Mouse (Mus musculus): ENCODE measurements at regions not wholly inside any gene's neighbourhood (a gene's known extent, or its start where the extent isn't known, plus 50 kb on each side); places are given as distances from the start of the nearest gene placed in this dataset.

DNA sequence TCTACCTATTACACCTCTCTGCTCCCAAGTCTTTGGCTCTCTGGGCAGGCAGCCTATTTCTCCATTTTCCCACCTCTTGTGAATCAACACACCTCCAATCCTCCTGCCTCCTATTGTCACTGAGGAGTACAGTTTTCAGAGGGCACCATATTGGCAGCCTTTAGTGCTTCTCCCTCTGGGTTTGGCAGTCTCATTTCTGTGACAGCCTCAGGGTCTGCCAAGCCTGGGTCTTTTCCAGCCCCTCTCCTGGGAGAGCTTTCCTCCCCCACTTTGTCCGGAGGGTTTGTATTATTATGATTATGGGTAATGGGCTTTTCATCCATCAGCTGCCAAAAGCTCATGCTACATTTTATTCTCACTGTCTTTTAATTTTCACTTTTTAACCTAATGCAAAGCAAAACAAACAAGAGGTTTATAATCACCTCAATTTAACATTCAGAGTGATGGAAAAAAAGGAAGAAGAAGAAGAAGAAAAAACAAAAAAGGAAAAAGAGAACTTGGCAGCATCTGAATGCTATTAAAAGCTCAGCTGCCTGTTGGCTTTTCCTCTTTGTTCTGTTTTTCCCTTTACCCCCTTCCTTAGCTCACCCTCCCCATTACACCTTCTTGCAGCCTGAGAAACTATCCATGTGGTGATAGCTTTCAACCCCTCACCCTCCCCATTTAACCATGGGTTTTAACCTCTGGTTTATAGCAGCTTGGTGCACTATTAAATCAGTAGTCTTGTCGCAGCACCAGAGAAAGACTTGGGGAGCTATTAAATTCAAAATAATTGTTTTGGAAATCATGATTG is 790.5 kb upstream of the Cdh8 start:
- ATAC-seq (replicated peaks in 1 of 2; ENCODE audit: insufficient read depth in 1 of 2, low FRiP score in 2 of 2, low TSS enrichment in 1 of 2, low read depth in 1 of 2, poor library complexity in 2 of 2, severe bottlenecking in 2 of 2) = no peak

DNA sequence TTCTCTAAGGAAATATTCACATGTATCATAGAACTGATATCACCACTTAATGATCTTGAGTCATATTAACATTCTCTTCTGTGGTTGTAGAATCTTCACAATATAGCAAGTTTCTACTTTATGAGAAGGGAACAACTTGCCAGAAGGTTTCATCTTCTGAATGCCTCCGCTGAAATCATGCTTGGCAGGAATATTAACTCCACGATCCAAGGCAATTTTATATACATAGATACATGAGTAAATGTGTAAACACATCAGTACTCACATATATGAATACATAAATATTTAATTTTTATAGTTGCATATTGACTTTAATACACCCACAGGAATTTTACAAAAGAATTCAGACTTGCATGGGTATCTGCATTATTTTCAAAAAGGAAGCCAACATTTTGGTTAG is 777.0 kb upstream of the Cdh8 start:
- no peak for ATAC-seq (replicated peaks in 1 of 2; ENCODE audit: insufficient read depth in 1 of 2, low FRiP score in 2 of 2, low TSS enrichment in 1 of 2, low read depth in 1 of 2, poor library complexity in 2 of 2, severe bottlenecking in 2 of 2)

DNA sequence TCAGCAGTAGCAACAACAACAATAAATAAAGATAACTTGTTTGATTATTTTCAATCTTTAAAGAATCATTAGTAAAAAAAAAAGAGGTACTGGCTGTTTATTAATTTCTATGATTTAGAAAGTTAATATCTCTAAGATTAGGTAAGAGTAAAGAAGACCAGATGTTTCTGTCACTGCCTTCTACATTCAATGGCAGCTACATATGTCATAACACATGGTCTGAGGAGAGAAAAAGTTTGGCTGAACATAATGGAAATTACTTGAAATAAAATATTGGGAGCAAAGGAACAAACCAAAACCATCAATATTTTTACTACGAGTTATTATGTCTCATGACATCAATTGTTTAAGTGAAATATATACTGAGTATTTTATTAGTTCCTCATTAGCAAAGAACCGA is 774.4 kb upstream of the Cdh8 start:
- no peak for ATAC-seq (replicated peaks in 1 of 2; ENCODE audit: insufficient read depth in 1 of 2, low FRiP score in 2 of 2, low TSS enrichment in 1 of 2, low read depth in 1 of 2, poor library complexity in 2 of 2, severe bottlenecking in 2 of 2)

DNA sequence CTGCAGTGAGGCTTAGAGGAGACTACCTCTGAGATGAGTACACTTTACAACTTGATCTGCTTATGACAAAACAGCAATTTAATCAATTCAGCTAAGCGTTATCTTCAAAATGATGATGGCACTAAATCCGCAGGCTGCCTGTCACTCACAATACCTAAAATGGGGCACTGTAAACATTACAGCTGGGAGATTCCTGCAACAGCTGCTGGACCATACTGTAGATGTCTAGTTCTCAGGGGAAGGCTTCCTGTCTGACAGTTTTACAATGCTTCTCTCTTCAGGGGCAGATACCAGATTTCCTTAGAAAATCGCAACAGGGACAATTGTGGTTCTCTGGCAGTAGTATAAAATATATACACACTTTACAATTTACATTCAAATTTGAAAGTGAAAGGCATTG is 771.7 kb upstream of the Cdh8 start:
- ATAC-seq (replicated peaks in 1 of 2; ENCODE audit: insufficient read depth in 1 of 2, low FRiP score in 2 of 2, low TSS enrichment in 1 of 2, low read depth in 1 of 2, poor library complexity in 2 of 2, severe bottlenecking in 2 of 2) = no peak

DNA sequence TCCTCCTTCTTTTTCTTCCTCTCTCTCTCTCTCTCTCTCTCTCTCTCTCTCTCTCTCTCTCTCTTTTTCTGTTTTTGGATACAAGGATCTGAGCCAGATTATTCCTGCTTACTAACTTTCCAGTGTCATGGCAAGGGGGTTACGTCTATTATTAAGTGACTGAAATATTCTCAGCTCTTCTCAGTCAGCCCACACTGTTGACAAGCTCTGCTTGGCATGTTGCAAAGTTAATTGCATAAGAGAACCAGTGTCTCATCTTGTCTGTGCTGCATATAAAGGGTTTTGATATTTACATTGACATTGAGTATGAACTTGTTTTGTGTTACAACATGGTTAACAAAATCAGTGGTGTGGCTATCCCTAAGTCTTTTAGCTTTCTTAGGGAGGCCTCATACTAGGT is 760.2 kb upstream of the Cdh8 start:
- ATAC-seq (replicated peaks in 1 of 2; ENCODE audit: insufficient read depth in 1 of 2, low FRiP score in 2 of 2, low TSS enrichment in 1 of 2, low read depth in 1 of 2, poor library complexity in 2 of 2, severe bottlenecking in 2 of 2) = no peak

DNA sequence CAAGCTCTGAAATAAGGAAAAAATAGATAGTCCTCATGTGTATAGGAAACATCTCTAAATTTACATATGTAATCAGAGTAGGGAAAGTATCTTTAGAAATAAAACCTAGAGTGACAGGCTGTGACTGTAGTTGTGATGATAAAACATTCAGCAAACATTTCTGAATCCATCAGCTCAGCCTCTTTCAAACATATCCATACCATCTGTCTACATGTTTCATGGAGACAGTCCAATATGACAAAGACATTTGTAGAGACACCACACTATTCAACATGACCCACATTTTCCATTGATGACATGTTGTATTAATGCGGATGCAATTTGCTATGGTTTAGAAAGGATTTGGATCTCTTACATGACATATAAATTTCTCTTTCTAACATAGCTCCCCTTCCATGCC is 729.1 kb upstream of the Cdh8 start:
- ATAC-seq (replicated peaks in 1 of 2; ENCODE audit: insufficient read depth in 1 of 2, low FRiP score in 2 of 2, low TSS enrichment in 1 of 2, low read depth in 1 of 2, poor library complexity in 2 of 2, severe bottlenecking in 2 of 2) = no peak

DNA sequence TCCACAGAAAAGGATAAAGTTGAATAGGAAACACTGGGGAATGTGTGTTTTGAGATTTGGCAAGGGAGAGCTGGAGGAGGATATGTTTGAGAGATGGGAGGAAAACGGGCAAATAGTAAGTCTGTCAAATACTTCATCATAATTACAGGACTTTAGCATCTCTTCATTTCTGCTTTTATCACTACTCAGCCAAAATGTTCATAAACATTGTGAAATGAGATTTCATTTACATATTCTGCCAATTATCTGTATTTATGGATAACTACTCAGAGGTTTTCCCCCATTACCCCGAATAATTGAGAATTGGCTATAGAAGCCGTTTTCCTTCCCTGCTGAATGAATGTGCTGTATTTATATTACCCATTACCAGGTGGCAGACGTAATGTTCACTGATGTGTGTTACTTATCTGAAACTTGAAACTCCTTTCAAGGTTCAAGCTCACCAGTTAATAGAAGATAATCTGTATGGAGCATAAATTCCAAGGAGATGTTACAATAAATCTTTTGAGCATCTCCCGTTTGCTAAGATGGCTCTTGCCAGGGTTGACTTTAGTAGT is 727.9 kb upstream of the Cdh8 start:
- no peak for ATAC-seq (replicated peaks in 1 of 2; ENCODE audit: insufficient read depth in 1 of 2, low FRiP score in 2 of 2, low TSS enrichment in 1 of 2, low read depth in 1 of 2, poor library complexity in 2 of 2, severe bottlenecking in 2 of 2)

DNA sequence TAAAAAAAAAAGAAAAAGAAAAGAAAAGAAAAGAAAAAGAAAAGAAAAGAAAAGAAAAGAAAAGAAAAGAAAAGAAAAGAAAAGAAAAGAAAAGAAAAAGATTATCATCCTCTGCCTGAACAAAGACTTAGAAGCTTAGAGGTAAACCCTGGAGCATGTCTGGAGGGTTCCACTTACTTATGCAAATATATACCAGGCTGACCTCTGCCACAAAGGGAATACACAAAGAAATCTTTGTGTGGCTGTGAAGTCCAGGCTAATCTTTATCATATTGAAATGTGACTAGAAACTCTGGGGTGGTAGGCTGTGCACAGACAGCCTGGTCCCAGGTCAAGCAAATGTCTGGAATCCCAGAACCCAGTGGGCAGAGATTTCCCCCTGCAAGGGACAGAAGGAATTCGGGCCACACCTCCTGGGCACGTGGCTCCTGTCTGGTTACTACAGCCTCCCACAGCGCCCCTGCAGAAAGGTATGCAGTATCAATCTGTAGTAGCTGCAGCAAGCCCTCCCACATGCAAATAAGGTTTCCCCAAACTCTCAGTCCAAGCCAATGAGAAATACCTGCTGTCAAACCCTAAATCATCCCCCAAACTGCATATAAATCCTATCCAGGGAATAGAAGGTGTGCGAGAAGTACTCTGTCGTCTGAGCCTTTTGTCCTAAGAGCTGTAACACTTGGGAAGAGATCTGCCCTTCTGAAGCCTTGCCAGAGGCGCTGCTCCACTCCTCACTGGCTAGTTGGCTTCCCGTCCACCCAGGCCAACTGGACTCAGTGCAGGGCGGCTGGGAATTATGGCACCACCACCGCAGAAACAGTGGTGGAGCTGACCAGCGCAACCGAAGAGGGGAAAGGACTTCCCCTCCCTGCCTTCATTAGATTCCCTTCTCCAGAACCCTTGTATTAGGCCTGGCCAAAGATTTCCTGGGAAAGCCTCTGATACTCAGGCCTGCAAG is 688.4 kb upstream of the Cdh8 start:
- ATAC-seq (replicated peaks in 1 of 2; ENCODE audit: insufficient read depth in 1 of 2, low FRiP score in 2 of 2, low TSS enrichment in 1 of 2, low read depth in 1 of 2, poor library complexity in 2 of 2, severe bottlenecking in 2 of 2) = no peak

DNA sequence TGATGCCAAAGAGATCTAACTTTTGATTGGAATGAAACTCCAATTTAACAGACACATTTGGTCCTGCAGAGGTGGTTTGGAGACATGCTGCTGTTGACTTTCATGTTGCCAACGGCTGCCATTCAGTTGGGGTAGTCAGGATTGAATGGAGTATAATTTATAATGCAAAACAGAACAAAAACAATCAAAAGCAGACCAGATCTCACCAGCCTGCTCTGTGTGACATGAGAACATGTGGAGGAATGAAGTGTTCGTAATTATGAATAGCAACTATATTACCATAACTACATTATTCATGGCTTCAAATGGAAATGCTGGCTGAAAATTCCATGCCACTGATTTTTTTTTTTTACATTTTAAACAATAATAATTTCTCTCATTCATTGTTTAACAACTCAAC is 685.7 kb upstream of the Cdh8 start:
- ATAC-seq (replicated peaks in 1 of 2; ENCODE audit: insufficient read depth in 1 of 2, low FRiP score in 2 of 2, low TSS enrichment in 1 of 2, low read depth in 1 of 2, poor library complexity in 2 of 2, severe bottlenecking in 2 of 2) = no peak

DNA sequence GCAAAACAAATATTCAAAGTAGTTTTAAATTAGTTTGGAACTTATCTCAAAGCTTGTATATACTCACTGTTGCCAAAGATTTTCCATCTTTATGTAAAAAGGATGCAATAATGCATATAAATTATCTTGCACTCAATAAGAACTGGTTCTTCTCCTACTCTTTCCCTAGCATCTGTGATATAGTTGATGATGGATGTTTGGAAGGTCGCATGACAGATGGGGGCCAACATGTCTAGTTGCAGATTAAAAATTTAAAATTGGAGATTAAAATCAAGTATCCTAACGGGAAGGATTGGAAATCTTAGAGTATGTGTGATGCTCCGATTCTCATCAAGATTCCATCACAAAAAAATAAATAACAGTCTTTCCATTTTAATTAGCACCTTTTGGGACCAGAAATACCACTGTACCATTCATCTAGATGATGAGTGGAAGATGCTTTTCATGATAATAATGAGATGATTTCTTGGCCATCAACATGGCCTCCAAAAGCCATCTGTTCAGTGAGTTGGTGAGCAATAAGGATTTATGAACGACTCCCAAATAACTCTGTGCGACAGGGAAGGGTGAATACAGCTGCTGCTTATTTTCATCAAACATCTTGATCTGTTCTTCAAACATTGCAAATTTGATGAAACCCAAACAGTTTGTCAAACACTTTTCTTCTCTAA is 655.9 kb upstream of the Cdh8 start:
- no peak for ATAC-seq (replicated peaks in 1 of 2; ENCODE audit: insufficient read depth in 1 of 2, low FRiP score in 2 of 2, low TSS enrichment in 1 of 2, low read depth in 1 of 2, poor library complexity in 2 of 2, severe bottlenecking in 2 of 2)

DNA sequence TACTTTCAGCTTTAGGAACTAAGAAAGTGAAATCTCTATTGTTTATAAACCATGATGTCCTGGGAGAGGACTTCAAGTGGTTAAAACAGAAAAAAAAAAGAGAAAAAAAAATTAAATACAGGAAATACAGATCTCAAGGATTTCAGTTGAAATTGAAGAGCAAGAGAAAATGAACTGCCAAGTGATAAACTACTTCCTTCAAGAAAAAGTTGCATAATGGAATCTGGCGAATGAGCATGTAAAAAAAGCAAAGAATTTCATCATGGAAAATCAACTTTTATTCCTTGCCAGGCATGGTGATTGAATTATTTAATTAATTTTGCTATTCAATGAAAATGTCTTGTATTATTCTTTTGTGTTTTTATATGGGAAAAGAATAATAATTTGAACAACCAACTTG is 653.5 kb upstream of the Cdh8 start:
- ATAC-seq (replicated peaks in 1 of 2; ENCODE audit: insufficient read depth in 1 of 2, low FRiP score in 2 of 2, low TSS enrichment in 1 of 2, low read depth in 1 of 2, poor library complexity in 2 of 2, severe bottlenecking in 2 of 2) = no peak

DNA sequence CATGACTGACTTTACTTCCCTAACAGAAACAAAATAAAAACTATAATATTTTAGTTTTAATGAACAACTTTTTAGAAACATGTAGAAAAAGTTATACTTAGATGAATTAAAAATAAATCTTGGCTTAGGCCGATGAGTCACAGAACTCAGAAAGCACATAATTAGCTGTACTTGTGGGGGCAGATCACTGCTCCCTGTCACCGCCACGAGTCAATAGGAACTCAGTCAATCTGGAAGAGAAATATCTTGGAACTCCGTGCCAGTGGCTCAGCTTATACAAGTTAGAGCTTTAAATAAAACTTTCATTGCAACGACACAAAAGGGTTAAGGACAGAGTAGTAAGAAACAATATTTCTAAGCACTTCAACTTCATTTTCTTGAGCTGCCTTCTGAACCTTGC is 622.7 kb upstream of the Cdh8 start:
- no peak for ATAC-seq (replicated peaks in 1 of 2; ENCODE audit: insufficient read depth in 1 of 2, low FRiP score in 2 of 2, low TSS enrichment in 1 of 2, low read depth in 1 of 2, poor library complexity in 2 of 2, severe bottlenecking in 2 of 2)

DNA sequence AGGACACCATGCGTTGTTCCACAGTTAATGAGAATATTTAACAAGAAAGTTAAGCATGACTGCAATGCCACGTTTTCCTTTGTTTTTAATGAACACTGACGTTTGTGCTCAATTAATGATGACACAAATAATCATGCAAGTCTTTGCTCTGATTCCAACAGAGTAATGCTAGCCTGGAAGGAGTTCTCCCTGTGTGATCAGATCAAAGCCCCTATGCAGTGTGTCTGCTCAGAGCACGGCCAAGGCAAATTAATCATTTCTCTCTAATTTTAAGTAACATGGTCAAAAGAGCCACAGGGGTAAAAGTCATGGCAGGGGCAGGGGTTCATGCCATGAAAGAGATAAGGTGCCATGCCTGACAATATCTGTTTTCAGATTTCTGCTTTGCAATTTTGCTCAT is 618.2 kb upstream of the Cdh8 start:
- ATAC-seq (replicated peaks in 1 of 2; ENCODE audit: insufficient read depth in 1 of 2, low FRiP score in 2 of 2, low TSS enrichment in 1 of 2, low read depth in 1 of 2, poor library complexity in 2 of 2, severe bottlenecking in 2 of 2) = no peak

DNA sequence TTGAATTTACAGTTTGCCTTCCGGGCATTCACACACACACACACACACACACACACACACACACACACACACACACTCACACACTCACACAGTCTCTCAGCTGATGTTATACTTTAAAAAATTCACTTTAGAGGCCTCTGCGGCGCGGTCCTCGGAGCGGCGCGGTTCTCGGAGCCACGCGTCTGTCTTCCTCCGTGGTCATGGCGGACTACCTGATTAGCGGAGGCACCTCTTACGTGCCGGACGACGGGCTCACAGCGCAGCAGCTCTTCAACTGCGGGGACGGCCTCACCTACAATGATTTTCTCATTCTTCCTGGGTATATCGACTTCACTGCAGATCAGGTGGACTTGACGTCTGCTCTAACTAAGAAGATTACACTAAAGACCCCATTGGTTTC is 614.1 kb upstream of the Cdh8 start:
- ATAC-seq (replicated peaks in 1 of 2; ENCODE audit: insufficient read depth in 1 of 2, low FRiP score in 2 of 2, low TSS enrichment in 1 of 2, low read depth in 1 of 2, poor library complexity in 2 of 2, severe bottlenecking in 2 of 2) = peak; percentile 69 to 82

DNA sequence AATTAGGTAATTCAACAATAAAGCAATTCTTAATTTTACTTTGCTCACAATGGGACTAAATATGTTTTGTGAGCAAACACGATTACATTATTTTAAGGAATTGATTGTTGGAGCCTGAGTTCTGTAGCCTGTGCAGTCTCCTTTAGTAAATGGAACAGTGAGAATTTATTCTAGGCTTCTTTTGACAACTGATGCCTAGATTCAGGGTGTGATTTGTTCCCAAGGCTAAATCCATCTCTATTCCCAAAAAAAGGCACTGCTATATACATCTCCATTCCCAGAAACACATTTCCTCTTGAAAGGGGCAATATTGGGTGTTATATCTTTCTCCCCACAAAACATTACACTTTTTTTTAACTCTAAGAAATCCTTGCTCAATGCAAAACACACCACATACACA is 599.4 kb upstream of the Cdh8 start:
- ATAC-seq (replicated peaks in 1 of 2; ENCODE audit: insufficient read depth in 1 of 2, low FRiP score in 2 of 2, low TSS enrichment in 1 of 2, low read depth in 1 of 2, poor library complexity in 2 of 2, severe bottlenecking in 2 of 2) = no peak

DNA sequence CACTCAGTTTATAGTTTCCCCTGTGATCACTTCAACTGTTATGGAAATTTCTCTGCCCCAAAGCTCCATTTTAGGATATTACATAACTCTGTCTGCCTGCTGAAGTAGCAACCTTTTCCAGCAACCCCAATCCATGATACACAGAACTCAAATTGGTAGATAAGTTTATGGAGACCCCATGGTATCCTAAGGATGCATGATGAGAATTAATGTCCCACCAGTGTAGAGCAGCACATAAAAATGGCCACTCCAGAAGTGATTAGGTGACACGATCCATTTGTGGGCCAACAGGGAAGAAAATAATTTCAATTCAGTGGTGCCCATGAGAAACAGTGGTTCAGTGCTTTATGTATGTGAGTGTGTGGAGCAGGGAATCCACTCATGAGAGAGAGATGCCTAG is 583.3 kb upstream of the Cdh8 start:
- no peak for ATAC-seq (replicated peaks in 1 of 2; ENCODE audit: insufficient read depth in 1 of 2, low FRiP score in 2 of 2, low TSS enrichment in 1 of 2, low read depth in 1 of 2, poor library complexity in 2 of 2, severe bottlenecking in 2 of 2)

DNA sequence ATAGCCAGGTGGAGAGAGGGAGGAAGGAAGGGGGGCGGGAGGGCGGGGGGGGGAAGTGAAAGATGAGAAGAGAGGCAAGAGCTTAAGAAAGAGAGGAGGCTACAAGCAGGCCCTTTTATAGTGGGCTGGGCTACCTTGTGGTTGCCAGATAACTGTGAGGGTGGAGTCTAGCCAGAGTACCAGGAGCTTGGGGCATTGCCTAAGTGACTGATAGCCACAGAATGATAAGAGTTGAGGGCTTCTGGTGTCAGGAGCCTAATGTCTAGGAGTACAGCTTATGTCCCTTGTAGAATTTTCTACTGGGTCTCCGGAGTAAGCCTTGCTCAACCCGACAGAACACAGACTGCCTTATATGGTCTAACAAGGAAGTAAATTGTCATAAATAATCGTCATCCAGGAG is 567.4 kb upstream of the Cdh8 start:
- ATAC-seq (replicated peaks in 1 of 2; ENCODE audit: insufficient read depth in 1 of 2, low FRiP score in 2 of 2, low TSS enrichment in 1 of 2, low read depth in 1 of 2, poor library complexity in 2 of 2, severe bottlenecking in 2 of 2) = no peak

DNA sequence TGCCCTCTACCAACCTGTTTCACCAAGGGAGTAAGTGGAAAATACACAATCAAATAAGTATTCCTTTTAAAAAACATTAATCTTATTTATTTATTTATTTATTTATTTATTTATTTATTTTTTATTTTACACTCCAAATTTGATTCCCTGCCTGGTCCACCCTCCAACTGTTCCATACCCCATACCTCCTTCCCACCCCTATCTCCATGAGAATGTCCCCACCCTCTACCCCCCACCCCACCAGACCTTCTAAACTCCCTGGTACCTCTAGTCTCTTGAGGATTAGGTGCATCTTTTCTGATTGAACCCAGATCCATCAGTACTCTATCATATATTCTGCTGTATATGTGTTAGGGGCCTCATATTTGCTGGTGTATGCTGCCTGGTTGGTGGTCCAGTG is 538.4 kb upstream of the Cdh8 start:
- no peak for ATAC-seq (replicated peaks in 1 of 2; ENCODE audit: insufficient read depth in 1 of 2, low FRiP score in 2 of 2, low TSS enrichment in 1 of 2, low read depth in 1 of 2, poor library complexity in 2 of 2, severe bottlenecking in 2 of 2)

Measured in hematopoietic stem cell, adult 5-6 weeks (primary cell).